Mouse (Mus musculus): Measurements from ENCODE around the gene Eprs.
A peak's percentile ranks its signal among the peaks of the same experiment; 100 is the strongest.

Gene Eprs

DNA sequence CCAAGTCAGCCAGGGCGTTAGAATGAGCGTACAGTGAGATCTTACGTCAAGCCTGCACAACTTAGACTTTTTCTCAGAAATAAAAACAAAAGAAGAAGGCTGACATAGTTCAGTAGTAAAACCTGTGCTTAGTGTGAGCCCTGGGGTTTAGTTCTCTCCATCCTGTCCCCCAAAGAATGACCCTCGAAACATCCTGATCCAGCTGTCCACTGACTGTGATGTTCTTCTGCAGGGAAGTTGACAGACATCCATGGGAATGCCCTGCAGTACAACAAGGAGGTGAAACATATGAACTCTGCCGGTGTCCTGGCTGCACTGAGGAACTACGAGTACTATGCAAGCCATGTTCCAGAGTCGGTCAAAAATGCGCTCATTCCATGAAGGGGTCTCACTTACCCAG is 6.6 kb upstream of the Eprs start:
- no peak for ATAC-seq (ENCODE audit: insufficient number of reproducible peaks, low FRiP score, low TSS enrichment)

DNA sequence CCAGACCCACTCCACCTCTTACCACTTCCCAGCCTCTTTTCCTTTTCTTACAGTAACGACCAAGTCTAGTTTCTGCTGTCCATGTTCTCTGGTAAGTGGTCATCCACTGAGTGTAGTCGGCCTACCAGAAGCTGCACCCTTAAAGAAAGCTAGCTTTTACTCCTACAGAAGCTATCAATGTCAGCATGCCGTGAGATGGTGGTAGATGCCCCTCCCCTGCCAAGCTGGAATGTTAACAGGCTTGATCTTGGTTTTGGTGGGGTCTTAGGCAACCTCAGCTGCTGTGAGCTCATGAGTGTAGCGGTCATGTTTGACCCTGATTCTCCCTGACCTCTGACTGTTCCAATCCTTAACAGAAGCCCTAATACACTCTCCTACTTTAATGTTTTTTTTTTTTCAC is 4.6 kb upstream of the Eprs start:
- no peak for ATAC-seq (ENCODE audit: insufficient number of reproducible peaks, low FRiP score, low TSS enrichment)

DNA sequence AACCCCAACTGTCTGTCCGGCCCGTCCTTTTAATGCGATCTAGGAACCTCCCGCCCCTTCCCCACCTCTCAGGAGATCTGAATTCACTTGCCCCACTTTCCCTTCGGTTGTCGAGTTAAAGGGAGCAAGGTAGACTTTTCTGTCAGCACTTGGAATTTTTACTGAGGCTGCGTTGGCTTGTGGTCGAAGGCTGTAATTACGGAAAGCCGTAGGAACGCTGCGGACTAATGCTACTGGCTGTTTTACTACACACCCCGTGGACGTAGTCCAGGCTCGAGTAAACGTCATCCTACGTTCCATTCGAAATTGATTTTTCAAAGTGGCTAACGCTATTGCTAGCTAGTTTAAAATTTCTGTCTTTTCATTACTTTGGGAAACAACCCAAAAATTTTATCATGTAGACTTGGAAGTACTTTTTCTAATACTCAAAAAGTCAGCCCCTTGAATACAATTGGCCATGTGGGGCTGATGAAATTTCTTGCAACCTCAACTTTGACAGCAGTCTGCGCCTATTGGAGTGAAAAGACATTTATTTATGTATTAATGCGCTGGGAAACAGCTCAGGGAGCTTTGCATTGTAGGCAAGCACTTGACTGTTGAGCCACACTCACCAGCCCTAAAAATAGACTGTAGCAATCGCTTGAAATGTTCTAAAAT is 810 bp downstream of the Eprs start:
- peak; percentile 11; the same call in 1 of the 2 replicates for ATAC-seq (ENCODE audit: insufficient number of reproducible peaks, low FRiP score, low TSS enrichment)

DNA sequence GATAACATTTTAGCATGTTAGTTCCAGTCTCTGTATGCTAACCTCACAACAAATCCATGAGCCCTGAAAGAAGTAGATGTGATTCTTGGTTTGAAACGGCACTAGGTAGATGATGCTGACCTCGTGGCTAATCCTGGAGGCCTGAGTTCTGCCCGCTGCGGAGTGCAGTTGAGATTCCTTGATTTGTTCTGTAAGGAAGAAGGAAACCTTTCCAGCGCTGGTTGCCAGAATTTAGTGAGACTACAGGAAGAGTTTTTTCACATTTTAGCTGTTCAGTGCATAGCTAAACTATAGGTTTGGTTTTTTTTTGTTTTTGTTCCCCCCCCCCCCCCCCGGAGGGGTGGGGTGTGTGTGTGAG is 1.3 kb downstream of the Eprs start:
- ATAC-seq (ENCODE audit: insufficient number of reproducible peaks, low FRiP score, low TSS enrichment), result no peak

DNA sequence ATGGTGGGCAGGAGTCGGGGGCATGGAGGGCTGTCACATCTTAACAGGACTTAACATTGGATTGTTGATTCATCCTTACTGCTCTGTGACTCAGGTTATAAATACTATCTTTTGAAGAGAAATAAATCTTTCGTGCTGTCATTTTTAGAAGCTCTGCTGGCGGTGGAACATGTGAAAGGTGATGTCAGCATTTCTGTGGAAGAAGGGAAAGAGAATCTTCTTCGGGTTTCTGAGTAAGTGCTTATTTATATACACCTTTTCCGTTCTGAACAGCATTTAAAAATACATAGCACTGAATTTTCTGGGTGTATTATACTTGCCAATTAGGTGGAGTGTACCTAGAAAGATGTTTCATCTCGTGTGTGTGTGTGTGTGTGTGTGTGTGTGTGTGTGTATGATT is 4.5 kb downstream of the Eprs start:
- ATAC-seq (ENCODE audit: insufficient number of reproducible peaks, low FRiP score, low TSS enrichment), result no peak

DNA sequence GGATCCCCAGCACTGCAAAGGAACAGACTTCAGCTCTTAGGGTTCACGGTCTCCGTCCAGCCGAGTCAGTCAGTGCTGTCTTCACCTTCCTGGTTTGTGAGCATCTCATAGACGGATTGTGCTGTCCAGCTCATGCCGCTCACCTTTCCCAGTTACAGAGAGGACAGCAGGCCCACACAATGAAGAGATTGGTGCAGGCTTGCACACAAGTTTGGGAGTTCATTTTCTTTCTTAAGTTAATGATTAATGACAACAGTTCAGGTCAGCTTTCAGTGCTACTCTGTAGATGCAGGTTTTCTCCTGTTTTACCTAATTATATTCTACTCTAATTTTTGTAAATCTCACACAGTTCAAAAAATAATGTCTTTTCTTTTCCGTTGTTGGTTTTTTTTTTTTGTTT is 7.1 kb downstream of the Eprs start:
- ATAC-seq (ENCODE audit: insufficient number of reproducible peaks, low FRiP score, low TSS enrichment), result no peak

DNA sequence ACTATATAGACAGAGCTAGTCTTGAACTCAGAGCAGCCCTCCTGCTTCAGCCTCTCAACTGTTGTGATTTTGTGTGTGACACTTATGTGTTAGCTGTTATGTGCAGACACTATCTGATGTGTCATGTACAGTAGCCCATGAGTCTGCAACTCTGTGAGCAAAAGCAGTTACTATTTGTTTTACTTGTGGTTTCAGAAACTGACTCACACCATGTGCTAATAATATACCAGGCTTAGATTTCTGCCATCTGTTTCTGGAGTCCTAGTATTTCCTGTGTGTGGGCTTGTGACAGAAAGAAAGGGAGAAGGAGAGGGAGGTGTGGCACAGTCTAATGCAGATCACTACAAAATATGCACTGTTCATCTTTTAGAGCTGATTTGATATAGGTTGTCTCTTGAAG is 13.5 kb downstream of the Eprs start:
- ATAC-seq (ENCODE audit: insufficient number of reproducible peaks, low FRiP score, low TSS enrichment), result no peak

DNA sequence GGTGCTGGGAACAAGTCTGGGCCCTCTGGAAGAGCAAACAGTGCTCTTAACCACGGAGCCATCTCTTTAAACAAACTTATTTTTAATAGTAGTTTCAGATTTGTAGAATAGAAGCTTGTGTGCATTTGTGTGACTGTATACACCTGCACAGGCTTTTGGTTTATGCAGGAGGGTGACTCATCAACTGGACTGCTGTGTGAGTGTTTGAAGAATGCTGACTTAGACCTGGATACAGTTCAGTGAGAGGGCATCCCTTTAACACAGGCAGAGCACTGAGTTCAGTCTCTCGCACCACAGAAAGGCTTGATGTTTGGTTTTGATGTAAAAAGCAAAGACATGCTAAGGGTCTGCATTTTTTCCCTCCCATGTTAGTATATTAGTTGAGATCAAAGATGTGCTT is 14.6 kb downstream of the Eprs start:
- no peak for ATAC-seq (ENCODE audit: insufficient number of reproducible peaks, low FRiP score, low TSS enrichment)

DNA sequence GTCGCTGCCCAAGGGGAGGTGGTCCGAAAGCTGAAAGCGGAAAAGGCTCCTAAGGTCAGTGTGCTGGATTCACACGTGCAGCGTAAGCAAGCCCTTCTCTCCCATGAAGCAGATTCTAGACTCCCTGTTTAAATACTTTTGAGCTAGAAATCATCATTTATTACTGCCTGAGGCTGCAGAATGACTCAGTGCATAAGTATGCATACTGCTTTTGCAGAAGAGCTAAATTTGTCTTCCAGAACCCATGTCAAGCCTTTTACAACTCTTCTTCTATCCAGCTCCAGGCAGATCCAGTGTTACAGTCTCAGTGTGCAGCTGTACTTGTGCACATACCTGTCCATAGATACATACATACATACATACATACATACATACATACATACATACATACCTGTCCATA is 38.8 kb downstream of the Eprs start:
- ATAC-seq (ENCODE audit: insufficient number of reproducible peaks, low FRiP score, low TSS enrichment), result no peak

DNA sequence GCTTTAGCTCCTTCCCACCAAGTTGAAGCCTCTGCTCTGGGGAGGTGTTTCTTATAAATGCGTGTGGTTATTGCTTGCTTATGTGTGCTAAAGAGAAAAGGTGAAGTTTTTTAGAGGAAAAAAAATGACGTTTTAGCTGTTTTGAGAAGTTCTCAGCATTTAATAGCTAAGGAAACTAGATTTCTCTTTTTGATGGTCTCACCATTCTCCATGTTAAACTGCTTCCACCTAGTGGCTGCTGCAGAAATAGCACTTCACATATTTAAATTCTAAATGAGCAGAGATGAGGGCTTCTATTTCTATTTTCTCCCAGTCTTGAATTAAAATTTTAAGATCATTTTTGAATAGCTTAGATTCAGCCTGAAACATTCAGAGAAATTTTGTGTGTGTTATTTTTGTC is 41.2 kb downstream of the Eprs start:
- ATAC-seq (ENCODE audit: insufficient number of reproducible peaks, low FRiP score, low TSS enrichment), result no peak

DNA sequence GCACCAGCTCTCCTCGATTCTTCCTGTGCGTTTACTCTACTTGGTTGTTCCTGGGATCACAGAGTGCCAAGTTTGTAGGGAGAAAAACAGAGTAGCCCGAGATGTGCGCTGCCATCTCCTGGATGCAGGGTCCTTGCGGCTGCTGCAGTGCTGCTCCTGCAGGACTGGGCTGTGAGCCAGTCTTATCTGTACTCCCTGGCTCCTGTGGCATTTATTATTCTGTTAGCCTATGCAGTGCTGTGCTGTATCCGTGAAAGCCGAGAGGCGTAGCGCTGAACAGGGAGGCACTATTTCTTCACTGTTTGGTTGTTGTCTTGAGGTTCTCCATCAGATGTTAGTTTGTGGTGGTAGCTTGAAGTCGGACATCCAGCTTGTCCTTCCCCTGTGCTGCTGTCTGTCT is 43.1 kb downstream of the Eprs start:
- no peak for ATAC-seq (ENCODE audit: insufficient number of reproducible peaks, low FRiP score, low TSS enrichment)

DNA sequence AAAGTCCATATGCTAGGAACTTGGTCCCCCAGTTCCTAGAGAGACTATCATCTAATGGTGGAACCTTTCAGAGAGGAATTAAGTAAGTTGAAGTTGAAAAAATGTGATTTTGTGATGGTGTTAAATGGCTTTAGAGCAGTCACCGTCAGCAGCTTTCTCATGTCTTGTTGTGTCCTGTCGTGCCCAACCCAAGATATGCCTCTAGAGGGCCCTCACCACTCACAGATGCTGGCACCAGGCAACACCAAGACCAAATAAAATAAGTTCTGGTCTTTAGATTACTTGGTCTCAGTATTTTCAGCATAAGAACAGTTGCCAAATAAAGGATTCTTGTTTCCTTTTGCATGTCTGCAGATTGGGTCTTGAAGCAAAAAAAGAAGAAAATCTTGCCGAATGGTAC is 47.0 kb downstream of the Eprs start:
- ATAC-seq (ENCODE audit: insufficient number of reproducible peaks, low FRiP score, low TSS enrichment), result no peak

DNA sequence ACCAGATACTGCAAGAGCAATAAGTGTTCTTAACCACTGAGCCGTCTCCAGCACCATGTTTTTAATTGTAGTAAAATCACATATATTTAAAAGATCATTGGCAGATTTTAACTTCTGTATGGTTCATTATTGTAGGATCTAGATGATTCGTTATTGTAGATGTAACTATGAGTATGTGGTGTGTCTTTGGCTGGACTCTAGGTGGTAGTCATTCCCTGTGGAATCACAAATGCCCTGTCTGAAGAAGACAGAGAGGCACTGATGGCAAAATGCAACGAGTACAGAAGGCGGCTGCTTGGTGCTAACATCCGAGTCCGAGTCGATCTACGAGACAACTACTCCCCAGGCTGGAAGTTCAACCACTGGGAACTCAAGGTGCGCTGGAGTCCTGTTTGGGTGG is 55.2 kb downstream of the Eprs start:
- no peak for ATAC-seq (ENCODE audit: insufficient number of reproducible peaks, low FRiP score, low TSS enrichment)

DNA sequence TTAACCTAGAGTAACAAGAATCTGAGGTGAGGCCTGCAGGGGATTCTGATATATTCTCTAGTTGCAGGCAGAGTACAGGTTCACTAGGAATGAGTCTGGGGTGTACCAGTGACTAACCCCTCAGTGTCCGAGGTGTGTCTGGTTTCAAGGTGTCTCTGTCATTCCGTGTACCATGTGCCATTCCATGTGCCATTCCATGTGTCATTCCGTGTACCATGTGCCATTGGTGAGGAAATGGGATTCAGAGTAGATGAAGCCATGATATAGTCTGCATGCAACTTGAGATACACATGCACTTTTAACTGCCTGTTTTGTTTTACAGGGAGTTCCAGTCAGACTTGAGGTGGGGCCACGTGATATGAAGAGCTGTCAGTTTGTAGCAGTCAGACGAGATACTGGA is 57.0 kb downstream of the Eprs start:
- no peak for ATAC-seq (ENCODE audit: insufficient number of reproducible peaks, low FRiP score, low TSS enrichment)

DNA sequence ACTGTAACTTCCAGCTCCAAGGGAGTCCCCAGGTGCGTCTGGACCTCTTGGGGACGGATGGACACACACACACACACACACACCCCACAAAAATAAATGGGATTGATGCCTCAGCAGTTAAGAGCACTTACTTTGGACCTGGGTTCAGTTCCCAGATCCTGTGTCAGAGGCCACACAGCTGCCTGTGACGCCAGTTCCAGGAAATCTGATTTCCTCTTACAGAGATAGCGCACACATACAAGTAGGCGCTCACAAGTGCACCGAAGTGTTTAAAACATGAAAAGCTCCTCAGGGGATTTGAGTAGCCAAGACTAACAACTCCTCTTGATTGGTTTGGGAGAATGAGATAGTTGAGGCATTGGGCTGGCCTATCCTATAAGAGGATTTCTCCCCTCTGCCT is 57.9 kb downstream of the Eprs start:
- no peak for ATAC-seq (ENCODE audit: insufficient number of reproducible peaks, low FRiP score, low TSS enrichment)

DNA sequence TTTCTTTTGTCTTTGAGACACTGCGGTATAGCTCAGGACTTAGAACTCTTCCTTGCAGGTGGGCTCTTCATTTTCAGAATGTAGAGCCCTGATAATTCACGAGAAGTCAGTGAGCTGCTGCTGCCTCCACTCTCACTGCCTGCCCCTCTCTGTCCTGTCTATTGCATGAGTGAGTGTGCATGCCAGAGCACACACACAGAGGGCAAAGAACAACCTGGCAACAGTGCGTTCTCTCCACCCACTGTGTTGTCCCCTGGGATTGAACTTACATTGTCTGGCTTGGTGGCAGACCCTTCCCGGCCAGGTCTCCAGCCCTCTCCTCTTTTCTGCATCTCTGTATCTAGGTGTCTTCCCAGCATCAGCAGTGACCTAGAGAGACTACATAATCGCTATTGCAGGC is 63.7 kb downstream of the Eprs start:
- ATAC-seq (ENCODE audit: insufficient number of reproducible peaks, low FRiP score, low TSS enrichment), result no peak

DNA sequence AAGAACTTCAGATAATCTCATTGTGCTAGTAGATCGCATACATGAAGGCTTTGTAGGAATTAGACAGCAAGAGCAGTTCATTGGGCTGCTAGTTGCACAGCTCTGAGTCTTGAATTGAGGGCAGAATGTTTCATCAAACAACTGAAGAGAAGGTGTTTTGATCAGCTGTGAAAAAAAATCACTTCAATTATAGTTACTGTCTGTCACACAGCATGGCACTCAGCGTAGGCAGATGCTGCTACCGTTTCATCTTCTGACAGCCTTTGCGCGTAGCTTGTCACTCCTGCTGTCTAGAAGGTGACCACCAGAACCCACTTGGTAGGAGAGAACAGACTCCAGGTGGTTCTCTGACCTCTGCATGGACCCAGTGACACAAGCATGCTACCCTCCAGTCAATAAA is 67.6 kb downstream of the Eprs start:
- ATAC-seq (ENCODE audit: insufficient number of reproducible peaks, low FRiP score, low TSS enrichment), result no peak

DNA sequence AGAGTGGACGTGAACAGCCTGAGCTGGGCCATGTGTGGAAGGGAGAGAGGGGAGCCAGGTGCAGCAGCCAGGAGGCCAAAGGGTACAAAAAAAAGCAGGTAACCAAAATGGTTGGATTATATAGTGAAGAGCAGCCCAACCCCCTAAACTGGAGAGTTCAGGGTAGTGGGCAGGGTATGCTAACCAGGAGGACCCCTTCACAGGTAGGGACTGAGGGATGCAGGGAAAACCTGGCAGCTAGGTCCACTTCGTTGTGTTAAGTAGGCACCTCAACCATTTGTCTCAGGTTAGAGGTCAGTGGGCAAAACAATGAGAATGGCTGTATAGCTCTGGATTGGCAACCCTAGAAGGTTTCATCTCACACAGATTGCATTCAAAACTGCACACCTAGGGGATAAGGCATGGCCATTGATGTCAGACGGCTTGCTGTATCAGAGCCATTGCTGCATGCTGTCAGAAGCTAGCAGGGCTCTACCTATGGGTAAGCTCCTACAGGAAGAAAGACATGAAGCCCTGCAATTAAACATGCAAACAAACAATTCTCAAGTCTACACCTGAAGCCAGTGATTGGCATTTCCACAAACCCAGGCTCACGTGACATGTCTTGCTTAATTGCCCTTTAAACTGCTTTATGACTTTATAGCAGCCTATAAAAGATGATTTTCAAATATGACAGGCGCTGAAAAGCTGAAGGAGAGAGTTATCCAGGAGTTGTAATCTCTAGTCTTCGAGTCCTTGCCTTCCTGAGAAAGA is 68.6 kb downstream of the Eprs start:
- no peak for ATAC-seq (ENCODE audit: insufficient number of reproducible peaks, low FRiP score, low TSS enrichment)

DNA sequence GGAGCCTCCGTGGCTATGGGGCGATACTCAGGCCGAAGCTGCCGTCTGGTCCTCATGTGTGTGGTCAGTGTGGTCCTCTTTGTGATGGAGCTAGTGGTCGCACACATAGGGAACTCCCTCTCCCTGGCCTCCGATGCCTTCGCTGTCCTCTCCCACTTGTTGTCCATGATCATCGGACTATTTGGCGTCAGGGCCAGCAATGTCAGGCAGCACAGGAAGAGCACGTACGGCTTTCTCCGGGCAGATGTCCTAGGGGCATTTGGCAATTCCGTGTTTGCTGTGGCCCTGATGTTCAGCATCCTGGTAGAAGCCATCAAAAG is 69.1 kb downstream of the Eprs start:
- ATAC-seq (ENCODE audit: insufficient number of reproducible peaks, low FRiP score, low TSS enrichment), result no peak

DNA sequence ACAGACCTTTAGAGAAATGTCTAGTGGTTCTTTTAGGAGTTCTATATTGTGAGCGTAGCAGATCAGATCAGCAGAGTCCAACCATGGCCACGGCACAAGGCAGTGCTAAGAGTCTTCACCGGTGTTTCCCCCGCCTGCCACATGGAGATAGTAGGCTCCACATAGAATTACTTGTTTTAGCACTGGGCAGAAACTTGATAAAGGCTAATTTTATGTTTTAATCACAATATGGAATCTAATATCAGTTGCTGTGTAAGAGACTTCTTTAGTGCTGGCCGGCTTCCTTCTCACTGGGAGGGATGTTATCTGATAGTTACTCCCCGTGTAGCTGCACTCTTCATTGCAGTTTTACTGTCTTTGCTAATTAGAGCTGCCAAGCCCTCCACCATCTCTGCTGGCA is 70.3 kb downstream of the Eprs start:
- no peak for ATAC-seq (ENCODE audit: insufficient number of reproducible peaks, low FRiP score, low TSS enrichment)

DNA sequence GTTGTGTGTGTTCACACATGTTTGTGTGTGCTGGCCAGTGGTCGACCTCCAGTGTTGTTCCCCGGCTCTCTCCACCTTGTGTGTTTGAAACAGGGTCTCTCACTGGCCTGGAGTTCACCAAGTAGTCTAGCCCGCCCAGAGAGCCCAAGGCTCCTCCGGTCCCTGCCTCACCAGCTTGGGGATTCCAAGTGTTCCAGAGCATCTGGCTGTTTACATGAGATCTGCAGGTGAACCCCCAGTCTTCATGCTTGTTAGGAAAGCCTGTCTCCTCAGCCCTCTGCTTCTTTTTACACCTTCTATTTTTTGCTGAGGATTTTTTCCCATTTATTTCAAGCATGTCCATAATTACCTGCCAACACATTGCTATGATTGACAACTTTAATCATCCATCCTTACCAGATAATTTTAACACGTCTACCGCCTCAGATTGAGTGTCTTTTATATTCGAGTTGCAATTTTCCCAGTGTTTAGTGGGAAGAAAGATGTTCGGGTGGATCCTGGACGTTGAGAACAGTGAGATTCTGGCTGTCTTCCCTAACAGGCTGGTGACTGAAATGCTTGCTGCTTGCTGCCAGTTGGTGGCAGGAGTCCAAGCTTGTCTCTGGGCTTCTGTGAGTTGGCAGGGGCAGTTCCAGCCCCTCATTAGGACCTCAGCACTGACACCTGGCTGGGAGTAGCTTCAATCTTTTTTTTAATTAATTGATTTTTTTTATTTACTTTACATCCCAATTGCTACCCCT is 76.2 kb downstream of the Eprs start:
- ATAC-seq (ENCODE audit: insufficient number of reproducible peaks, low FRiP score, low TSS enrichment), result peak; percentile 46; the same call in 1 of the 2 replicates

All from cerebellum, adult (tissue).